Mouse (Mus musculus) erythroblast, embryonic 14.5 days (primary cell): ENCODE data around the gene Ogfr. TPM values are rescaled to one million over a fixed set of nuclear protein-coding genes. Genes with fewer than 3 reads are reported as not detected.

Source experiments
- H3K27me3 ChIP-seq: 2 replicates; pipeline ENCODE4 v1.6.1; 2012; ENCODE audit warnings: inconsistent platforms; ENCODE audit not compliant: control insufficient read depth
- H3K36me3 ChIP-seq: 2 replicates; pipeline ENCODE4 v1.6.1; 2012; ENCODE audit warnings: mild to moderate bottlenecking, inconsistent platforms; ENCODE audit not compliant: control insufficient read depth
- H3K4me1 ChIP-seq: 2 replicates; pipeline ENCODE4 v1.6.1; 2012; ENCODE audit warnings: inconsistent platforms; ENCODE audit not compliant: control insufficient read depth
- H3K4me3 ChIP-seq: replicated peaks from 2 replicates; pipeline ENCODE3; 2012; ENCODE audit warnings: moderate library complexity, mild to moderate bottlenecking, inconsistent platforms
- H3K9me3 ChIP-seq: 2 replicates; pipeline ENCODE4 v1.6.1; 2012; ENCODE audit warnings: low read length, inconsistent platforms, mixed read lengths; ENCODE audit not compliant: control insufficient read depth
- GATA1 ChIP-seq: IDR thresholded peaks from 2 replicates; pipeline ENCODE4 v1.6.1; 2012; ENCODE audit warnings: low read length, inconsistent platforms, mixed read lengths
- TAL1 ChIP-seq: IDR thresholded peaks from 3 replicates; pipeline ENCODE4 v1.6.1; 2012; ENCODE audit warnings: low read length, inconsistent platforms, mixed read lengths
- polyA plus RNA-seq: library from polyadenylated mRNA; stranded (reverse); fragments of >175 nt; gene quantifications from 2 replicates; pipeline ENCODE4 v1.2.3, GENCODE M21; 2012

Ogfr gene
- polyA plus RNA-seq, result 8.1 and 8.8 TPM in 2 replicates

- H3K4me1 ChIP-seq, result peaks cover 26% of the 10 kb centered on the region
- no peaks in the 10 kb centered on the region for H3K9me3 ChIP-seq
- peaks cover 67% of the 10 kb centered on the region for H3K36me3 ChIP-seq
- peak within 1 kb of the TSS; percentile 100 for H3K4me3 ChIP-seq
- H3K27me3 ChIP-seq, result no peaks in the 10 kb centered on the region
- TF ChIP-seq TAL1 (no peak), GATA1 (no peak)
These were observed at the start of gene Ogfr for GRCm38 (mm10) chr2:180589123-180589831. Ogfr (plus strand) TSS chr2:180589245.

- Histone ChIP-seq H3K36me3 (no peaks in the 10 kb centered on the region), H3K27me3 (no peaks in the 10 kb centered on the region), H3K4me1 (no peaks in the 10 kb centered on the region), H3K4me3 (no peak overlapping the region), H3K9me3 (peaks cover 3% of the 10 kb centered on the region)
- TF ChIP-seq GATA1 (no peak), TAL1 (no peak)
These were observed 45.4 kb upstream of the Ogfr start for GRCm38 (mm10) chr2:180543675-180544074.

GRCm38 (mm10) chr2:180545046-180545445 is 44.0 kb upstream of the Ogfr start:
- TF ChIP-seq TAL1, result no peak
- no peak for TF ChIP-seq GATA1
- Histone ChIP-seq H3K27me3 (no peaks in the 10 kb centered on the region), H3K4me3 (no peak overlapping the region), H3K4me1 (no peaks in the 10 kb centered on the region), H3K36me3 (no peaks in the 10 kb centered on the region), H3K9me3 (peaks cover 3% of the 10 kb centered on the region)

- no peak overlapping the region for H3K4me3 ChIP-seq
- H3K9me3 ChIP-seq, result peaks cover 3% of the 10 kb centered on the region
- H3K4me1 ChIP-seq, result no peaks in the 10 kb centered on the region
- TF ChIP-seq TAL1 (no peak), GATA1 (no peak)
- no peaks in the 10 kb centered on the region for H3K27me3 ChIP-seq
- H3K36me3 ChIP-seq, result no peaks in the 10 kb centered on the region
These were observed 41.5 kb upstream of the Ogfr start for GRCm38 (mm10) chr2:180547384-180548106.

- no peaks in the 10 kb centered on the region for H3K27me3 ChIP-seq
- no peaks in the 10 kb centered on the region for H3K9me3 ChIP-seq
- H3K36me3 ChIP-seq, result no peaks in the 10 kb centered on the region
- no peaks in the 10 kb centered on the region for H3K4me1 ChIP-seq
- TF ChIP-seq TAL1 (no peak), GATA1 (no peak)
- no peak overlapping the region for H3K4me3 ChIP-seq
These were observed 36.7 kb upstream of the Ogfr start for GRCm38 (mm10) chr2:180552340-180552739.

GRCm38 (mm10) chr2:180555219-180555618 is 33.8 kb upstream of the Ogfr start:
- Histone ChIP-seq H3K36me3 (no peaks in the 10 kb centered on the region), H3K9me3 (no peaks in the 10 kb centered on the region), H3K4me3 (no peak overlapping the region), H3K4me1 (no peaks in the 10 kb centered on the region), H3K27me3 (no peaks in the 10 kb centered on the region)
- no peak for TF ChIP-seq GATA1
- TF ChIP-seq TAL1, result no peak

GRCm38 (mm10) chr2:180556470-180556869 is 32.6 kb upstream of the Ogfr start:
- no peak for TF ChIP-seq GATA1
- no peak for TF ChIP-seq TAL1
- Histone ChIP-seq H3K36me3 (no peaks in the 10 kb centered on the region), H3K9me3 (no peaks in the 10 kb centered on the region), H3K27me3 (no peaks in the 10 kb centered on the region), H3K4me1 (no peaks in the 10 kb centered on the region), H3K4me3 (no peak overlapping the region)

GRCm38 (mm10) chr2:180560245-180560644 is 28.8 kb upstream of the Ogfr start:
- H3K9me3 ChIP-seq, result no peaks in the 10 kb centered on the region
- H3K4me1 ChIP-seq, result no peaks in the 10 kb centered on the region
- H3K4me3 ChIP-seq, result no peak overlapping the region
- TF ChIP-seq TAL1 (no peak), GATA1 (no peak)
- peaks cover 2% of the 10 kb centered on the region; the same call in 1 of the 2 replicates for H3K27me3 ChIP-seq
- H3K36me3 ChIP-seq, result no peaks in the 10 kb centered on the region

GRCm38 (mm10) chr2:180562146-180562545 is 26.9 kb upstream of the Ogfr start:
- Histone ChIP-seq H3K36me3 (no peaks in the 10 kb centered on the region), H3K4me1 (no peaks in the 10 kb centered on the region), H3K4me3 (no peak overlapping the region), H3K9me3 (no peaks in the 10 kb centered on the region), H3K27me3 (peaks cover 2% of the 10 kb centered on the region; the same call in 1 of the 2 replicates)
- TF ChIP-seq TAL1, result no peak
- TF ChIP-seq GATA1, result no peak
